Mouse (Mus musculus): ENCODE measurements around the gene Ccdc153.

DNA sequence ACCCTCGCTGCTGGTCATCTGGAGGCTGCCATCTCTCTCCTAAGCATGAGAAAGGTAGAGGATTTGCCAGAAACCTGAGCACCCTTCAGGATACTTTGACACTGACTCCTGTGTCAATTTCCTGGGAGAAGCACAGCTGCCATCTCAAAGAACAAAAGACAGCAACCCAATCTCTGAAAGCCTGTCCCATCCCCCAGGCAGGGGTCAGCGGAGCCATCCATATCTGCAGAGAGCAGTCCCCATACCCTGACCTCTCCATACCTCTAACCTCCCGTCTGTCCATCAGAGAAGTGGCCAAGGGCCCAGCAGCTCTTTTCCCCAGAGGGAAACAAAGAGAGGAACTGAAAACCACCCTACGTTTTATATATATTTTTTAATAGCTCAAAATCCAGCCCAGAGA, 3.9 kb upstream of the Ccdc153 start:
- TF ChIP-seq GATA1 (IDR thresholded peaks at IDR 0.05; ENCODE audit: borderline replicate concordance, low read length): no peak
- TF ChIP-seq FLI1 (IDR thresholded peaks at IDR 0.05; ENCODE audit: low read length): no peak

Data from megakaryocyte, embryonic 14.5 days (primary cell).